Comparison of ENCODE assay signal across 17 mouse cellular contexts in the genomic region with DNA sequence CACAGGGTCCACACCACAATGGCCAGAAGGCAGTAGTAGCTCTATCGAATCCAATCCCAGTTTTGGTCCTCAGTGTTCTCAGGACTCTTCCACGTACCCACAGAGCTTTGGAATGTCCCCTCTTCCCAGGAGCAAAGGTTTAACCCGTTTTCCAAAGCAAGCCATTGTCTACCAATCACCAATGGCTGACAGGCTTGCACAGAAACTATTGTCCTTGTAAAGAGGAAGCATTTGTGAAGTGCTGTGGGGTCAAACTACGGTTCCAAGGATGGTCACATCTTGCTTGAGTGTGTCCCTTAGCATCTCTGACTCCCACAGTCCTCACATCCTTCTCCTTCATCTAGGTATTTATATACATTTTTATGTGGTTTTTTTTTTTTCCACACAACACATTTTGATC.
"Had no signal": no experiment of that assay in that cellular context is flagged by ENCODE, and none has a peak within 500 bp of the region (broad histone marks: within the 10 kb centered on the region; RNA-seq: fewer than 3 reads in every experiment).

No protein-coding gene starts in this region.

- H3K4me3 ChIP-seq: layer of hippocampus, adult 2 months; left cerebral cortex, adult 2 months; liver, embryonic 13.5 days; midbrain, embryonic 13.5 days; neural tube, embryonic 12.5 days; neural tube, embryonic 15.5 days had no signal

- H3K9ac ChIP-seq: liver, embryonic 13.5 days; midbrain, embryonic 13.5 days; neural tube, embryonic 12.5 days; neural tube, embryonic 15.5 days had no signal

- DNase-seq: kidney, adult 2 months; kidney, postnatal 25 days; layer of hippocampus, postnatal 36 days; liver, embryonic 13.5 days; lung, adult 2 months; lung, postnatal 14 days; lung, postnatal 4 days; right cerebral cortex, postnatal 4 days; thymus, adult 2 months; thymus, postnatal 14 days had no signal

- H3K4me1 ChIP-seq: liver, embryonic 13.5 days; neural tube, embryonic 12.5 days had no signal

- H3K27me3 ChIP-seq: liver, embryonic 13.5 days; midbrain, embryonic 13.5 days; neural tube, embryonic 12.5 days; neural tube, embryonic 15.5 days had no signal

- H3K27ac ChIP-seq: kidney, postnatal 0 days; layer of hippocampus, adult 2 months; left cerebral cortex, adult 2 months; liver, embryonic 13.5 days; neural tube, embryonic 12.5 days; neural tube, embryonic 15.5 days; stomach, postnatal 0 days had no signal

- H3K4me2 ChIP-seq: liver, embryonic 13.5 days had no signal

- H3K36me3 ChIP-seq: liver, embryonic 13.5 days; midbrain, embryonic 13.5 days; neural tube, embryonic 12.5 days; neural tube, embryonic 15.5 days had no signal

- ATAC-seq: midbrain, embryonic 13.5 days had no signal

- H3K9me3 ChIP-seq: liver, embryonic 13.5 days; midbrain, embryonic 13.5 days; neural tube, embryonic 12.5 days; neural tube, embryonic 15.5 days had no signal
